ENCODE assay signal across 15 mouse cellular contexts in genomic region chr9:72655602-72656001, GRCm38 (mm10). TPM values are rescaled to one million over a fixed set of nuclear protein-coding genes. Genes with fewer than 3 reads are reported as not detected.
DNase-seq lines count a peak whose midpoint lies in the region; ATAC-seq and TF ChIP-seq lines count a peak whose summit lies in the region.
"Had no signal": no experiment of that assay in that cellular context is flagged by ENCODE, and none has a peak within 500 bp of the region (broad histone marks: within the 10 kb centered on the region; RNA-seq: fewer than 3 reads in every experiment).

No protein-coding gene starts in this region.

- ATAC-seq in heart, embryonic 12.5 days (ENCODE audit: insufficient number of reproducible peaks, low FRiP score) = 0 out of 2 replicates have a peak, but pooled peaks have one; percentile 8
- no peak for ATAC-seq in megakaryocyte, adult 5-6 weeks (ENCODE audit: poor library complexity, severe bottlenecking)
- ATAC-seq in heart, postnatal 0 days (ENCODE audit: insufficient read depth, low read depth) = peak; percentile 69
- ATAC-seq: CD4-positive, CD25-positive, alpha-beta regulatory T cell, adult 4 months; forebrain, embryonic 13.5 days; Patski had no signal

- no peak for TF ChIP-seq CTCF in heart, postnatal 0 days (IDR thresholded peaks at IDR 0.05; ENCODE audit: low read depth)

- H3K4me3 ChIP-seq in heart, embryonic 12.5 days = no peak overlapping the region
- H3K4me3 ChIP-seq in megakaryocyte, embryonic 14.5 days (replicated peaks) = peak overlapping the region; percentile 63
- no peak overlapping the region for H3K4me3 ChIP-seq in heart, postnatal 0 days (ENCODE audit: low read depth, low read length)
- H3K4me3 ChIP-seq: forebrain, embryonic 13.5 days; intestine, embryonic 15.5 days; midbrain, embryonic 13.5 days had no signal

- H3K27me3 ChIP-seq in heart, embryonic 12.5 days (replicated peaks) = no peaks in the 10 kb centered on the region
- peaks cover 4% of the 10 kb centered on the region for H3K27me3 ChIP-seq in megakaryocyte, embryonic 14.5 days (replicated peaks)
- no peaks in the 10 kb centered on the region for H3K27me3 ChIP-seq in heart, postnatal 0 days (ENCODE audit: control insufficient read depth, insufficient read depth, low read length)
- H3K27me3 ChIP-seq: forebrain, embryonic 13.5 days; intestine, embryonic 15.5 days; midbrain, embryonic 13.5 days; Patski had no signal

- no peaks in the 10 kb centered on the region for H3K9me3 ChIP-seq in heart, embryonic 12.5 days (replicated peaks)
- H3K9me3 ChIP-seq in megakaryocyte, embryonic 14.5 days = no peaks in the 10 kb centered on the region
- H3K9me3 ChIP-seq in heart, postnatal 0 days (replicated peaks; ENCODE audit: control insufficient read depth, low read length) = no peaks in the 10 kb centered on the region
- H3K9me3 ChIP-seq: forebrain, embryonic 13.5 days; intestine, embryonic 15.5 days; midbrain, embryonic 13.5 days had no signal

- no peaks in the 10 kb centered on the region for H3K36me3 ChIP-seq in heart, embryonic 12.5 days
- H3K36me3 ChIP-seq in megakaryocyte, embryonic 14.5 days (replicated peaks; ENCODE audit: low read length) = no peaks in the 10 kb centered on the region
- no peaks in the 10 kb centered on the region for H3K36me3 ChIP-seq in heart, postnatal 0 days (replicated peaks; ENCODE audit: control insufficient read depth, insufficient read depth, low read length)
- H3K36me3 ChIP-seq: intestine, embryonic 15.5 days; midbrain, embryonic 13.5 days had no signal

- H3K4me1 ChIP-seq in heart, embryonic 12.5 days (replicated peaks) = peaks cover 45% of the 10 kb centered on the region
- peaks cover 71% of the 10 kb centered on the region for H3K4me1 ChIP-seq in megakaryocyte, embryonic 14.5 days
- H3K4me1 ChIP-seq in heart, postnatal 0 days (ENCODE audit: control insufficient read depth, insufficient read depth) = peaks cover 14% of the 10 kb centered on the region

- 64% methylated on average over 5 of the region's 5 CpGs for WGBS in heart, embryonic 12.5 days
- 48% methylated on average over 5 of the region's 5 CpGs for WGBS in heart, postnatal 0 days

- intact Hi-C loops in heart, postnatal 36 days (cut with DNase I) = no loop called here

- H3K9ac ChIP-seq in heart, embryonic 12.5 days = no peak overlapping the region
- no peak overlapping the region for H3K9ac ChIP-seq in heart, postnatal 0 days (replicated peaks; ENCODE audit: low read depth, low read length)
- H3K9ac ChIP-seq: forebrain, embryonic 13.5 days; intestine, embryonic 15.5 days; lung, embryonic 14.5 days; midbrain, embryonic 13.5 days had no signal

- no peak for TF ChIP-seq EP300 in heart, postnatal 0 days (IDR thresholded peaks at IDR 0.05; ENCODE audit: low read depth)

- no peak overlapping the region for H3K4me2 ChIP-seq in heart, embryonic 12.5 days
- no peak overlapping the region for H3K4me2 ChIP-seq in heart, postnatal 0 days (ENCODE audit: low read depth, low read length)
- H3K4me2 ChIP-seq: forebrain, embryonic 13.5 days; intestine, embryonic 15.5 days; lung, embryonic 14.5 days; midbrain, embryonic 13.5 days had no signal

- no peak for DNase-seq in heart, postnatal 36 days
- DNase-seq in heart, postnatal 0 days (ENCODE audit: low spot score) = no peak
- no peak for DNase-seq in layer of hippocampus, postnatal 36 days
- no peak for DNase-seq in left cerebral cortex, adult 18-20 months (ENCODE audit: low spot score in 2 of 2)
- DNase-seq: cerebellum, adult 8-10 months had no signal

- H3K27ac ChIP-seq in heart, embryonic 12.5 days (ENCODE audit: poor library complexity, severe bottlenecking) = no peak overlapping the region
- peak overlapping the region; percentile 32 for H3K27ac ChIP-seq in heart, postnatal 0 days (ENCODE audit: low read depth)
- H3K27ac ChIP-seq: forebrain, embryonic 13.5 days; intestine, embryonic 15.5 days; midbrain, embryonic 13.5 days; stomach, postnatal 0 days had no signal

RNA-seq across cellular contexts. Expression of gene Nedd4, which starts 6.5 kb away (rescaled TPM):
- 624 and 643 TPM in 2 replicates for polyA plus RNA-seq in heart, embryonic 12.5 days (2016; fragmentation: Nextera tagmentation; extraction: Ambion mirVana)
- total RNA-seq in heart, postnatal 36 days (2021) = 100 to 1,000 TPM; 366 to 383 TPM
- 6.0 and 24.7 TPM in 2 replicates for polyA plus RNA-seq in megakaryocyte, embryonic 14.5 days (2012; ENCODE audit: insufficient read depth, low replicate concordance)
- total RNA-seq in megakaryocyte, adult 5-6 weeks (2015) = 36.7 and 38.0 TPM in 2 replicates
- 47.0 and 68.7 TPM in 2 replicates for total RNA-seq in megakaryocyte, adult 5-6 weeks (2017)
- 444 and 493 TPM in 2 replicates for total RNA-seq in heart, postnatal 0 days (2014; rRNA removed; ENCODE audit: low replicate concordance)
- 294 and 303 TPM in 2 replicates for polyA plus RNA-seq in heart, postnatal 0 days (2015; fragmentation: Nextera tagmentation; extraction: Ambion mirVana)
- total RNA-seq in layer of hippocampus, postnatal 36 days (2021) = 100 to 1,000 TPM; 297 to 313 TPM
- 100 to 1,000 TPM; 289 to 298 TPM for total RNA-seq in left cerebral cortex, adult 18-20 months (2021)
